Mouse (Mus musculus) mouse embryonic stem cell (cell line): Measurements from ENCODE around the gene Sctr.

ENCODE experiments used
- in situ Hi-C, 2 experiments: fragments of 300-500 bp; cut with MboI; formaldehyde crosslinking; loops; 1 replicate in 1 of 2; 3 replicates in 1 of 2; pipeline ENCODE4 v1.14.3; 2019 to 2020; ENCODE audit warnings: low sequenced_read_pairs in 2 of 2, low pct_unique_long_range_greater_than_20kb in 1 of 2, mixed read lengths in 1 of 2; ENCODE audit not compliant: unreplicated experiment in 1 of 2

Sctr gene

GRCm38 (mm10) chr1:120057674-120058430, 51.2 kb downstream of the Sctr start:
- in situ Hi-C loops, result no loop called here

GRCm38 (mm10) chr1:120060687-120061086, 54.0 kb downstream of the Sctr start:
- in situ Hi-C loops, result no loop called here

- in situ Hi-C loops, result no loop called here
Measured at GRCm38 (mm10) chr1:120062231-120062630, 55.5 kb downstream of the Sctr start.

- in situ Hi-C loops, result no loop called here
Measured at GRCm38 (mm10) chr1:120064036-120064682, 57.5 kb downstream of the Sctr start.

- in situ Hi-C loops, result no loop called here
Measured at GRCm38 (mm10) chr1:120066159-120066558, 59.5 kb downstream of the Sctr start.

- in situ Hi-C loops, result no loop called here
Measured at GRCm38 (mm10) chr1:120066625-120067024, 59.9 kb downstream of the Sctr start.

GRCm38 (mm10) chr1:120069120-120069519, 62.4 kb downstream of the Sctr start:
- in situ Hi-C loops, result no loop called here

- in situ Hi-C loops, result no loop called here
Measured at GRCm38 (mm10) chr1:120070168-120070567, 63.5 kb downstream of the Sctr start.

- in situ Hi-C loops, result no loop called here
Measured at GRCm38 (mm10) chr1:120071133-120071532, 64.4 kb downstream of the Sctr start.

- in situ Hi-C loops, result no loop called here
Measured at GRCm38 (mm10) chr1:120072900-120073299, 66.2 kb downstream of the Sctr start.

- in situ Hi-C loops, result no loop called here
Measured at GRCm38 (mm10) chr1:120073519-120074306, 67.0 kb downstream of the Sctr start, which contains the start of gene Tmem37. Gene Tmem37 (minus strand): TSS chr1:120074074.

- in situ Hi-C loops, result no loop called here
Measured at GRCm38 (mm10) chr1:120074307-120074702, 67.6 kb downstream of the Sctr start.

GRCm38 (mm10) chr1:120074931-120075330, 68.2 kb downstream of the Sctr start:
- in situ Hi-C loops, result no loop called here

- in situ Hi-C loops, result no loop called here
Measured at GRCm38 (mm10) chr1:120075507-120075906, 68.8 kb downstream of the Sctr start.

- in situ Hi-C loops, result no loop called here
Measured at GRCm38 (mm10) chr1:120077746-120078410, 71.2 kb downstream of the Sctr start.

- in situ Hi-C loops, result no loop called here
Measured at GRCm38 (mm10) chr1:120080632-120081031, 73.9 kb downstream of the Sctr start.

GRCm38 (mm10) chr1:120082957-120083585, 76.4 kb downstream of the Sctr start:
- in situ Hi-C loops, result no loop called here

GRCm38 (mm10) chr1:120083921-120084517, 77.3 kb downstream of the Sctr start:
- in situ Hi-C loops, result no loop called here
